Mouse (Mus musculus): Measurements from ENCODE around the gene Coch.
"Not testable (repeated sequence)": the region's sequence is repeated elsewhere in the genome, so short reads cannot be mapped to it uniquely, and the experiment has no call there.

Gene Coch

DNA sequence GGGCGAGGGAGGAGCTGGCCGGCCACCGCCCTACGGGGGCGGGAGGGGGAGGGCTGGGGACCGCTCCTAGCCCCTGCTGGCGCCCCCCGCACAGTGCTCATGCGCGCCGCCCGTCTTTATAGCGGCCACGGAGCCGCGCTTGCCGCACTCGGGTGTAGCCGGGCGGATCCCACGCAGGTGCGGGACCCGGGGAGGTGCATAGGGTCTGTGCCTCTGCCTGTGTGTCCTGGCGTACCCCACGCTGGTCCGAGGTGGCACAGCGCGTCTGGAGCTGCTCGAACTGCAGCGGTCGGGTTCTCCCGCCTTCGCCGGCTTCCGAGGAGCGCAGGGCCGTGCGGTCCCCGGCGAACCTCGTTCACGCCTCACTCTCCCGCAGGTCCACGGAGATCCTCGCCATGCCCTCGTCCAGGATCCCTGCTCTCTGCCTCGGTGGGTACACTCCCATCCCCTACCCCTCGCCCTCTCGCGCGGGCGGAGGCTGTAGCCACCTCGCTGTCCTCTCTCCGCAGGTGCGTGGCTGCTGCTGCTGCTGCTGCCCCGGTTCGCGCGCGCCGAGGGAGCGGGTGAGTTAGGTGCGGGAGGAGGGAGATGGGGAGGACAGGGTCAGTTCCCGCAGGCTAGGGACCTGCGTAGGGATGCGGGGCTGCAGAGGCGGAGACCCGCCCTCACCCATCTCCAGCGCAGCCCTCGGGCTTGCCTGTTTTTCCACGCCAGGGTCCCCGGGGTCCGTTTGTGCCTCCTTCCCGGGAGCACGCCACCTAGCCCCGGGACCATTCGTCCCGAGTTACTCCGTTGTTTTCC is at the start of gene Coch:
Coch (plus strand) TSS at position 113 of the 801 bp plus-strand sequence.
- peak; percentile 7 for DNase-seq

DNA sequence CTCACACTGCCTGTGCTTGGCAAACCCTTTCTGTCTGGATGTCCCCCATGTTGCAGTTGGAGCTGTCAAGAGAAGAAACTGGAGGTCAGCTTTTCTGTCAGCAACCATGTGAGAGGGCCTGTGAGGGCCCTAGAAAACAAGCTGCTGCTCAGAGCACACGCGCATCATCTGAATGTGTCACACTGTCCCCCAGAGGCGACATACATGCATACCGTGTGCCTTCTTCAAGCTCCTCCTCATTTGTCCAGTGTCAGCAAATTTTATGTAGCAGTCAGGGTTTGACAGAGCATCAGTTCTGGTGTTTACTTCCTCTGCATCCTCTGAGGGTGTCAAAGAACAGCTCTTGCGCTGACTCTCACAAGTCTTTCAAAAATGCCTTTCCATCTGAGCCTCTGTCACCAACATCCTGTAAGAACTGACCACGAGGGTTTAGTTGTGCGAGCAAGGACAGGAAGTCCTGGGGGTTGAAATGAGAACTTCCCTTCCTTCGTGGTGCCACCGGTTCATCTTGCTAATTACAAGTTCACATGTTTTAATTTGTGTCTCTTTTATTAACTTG is 49.7 kb upstream of the Coch start:
- no peak for DNase-seq

DNA sequence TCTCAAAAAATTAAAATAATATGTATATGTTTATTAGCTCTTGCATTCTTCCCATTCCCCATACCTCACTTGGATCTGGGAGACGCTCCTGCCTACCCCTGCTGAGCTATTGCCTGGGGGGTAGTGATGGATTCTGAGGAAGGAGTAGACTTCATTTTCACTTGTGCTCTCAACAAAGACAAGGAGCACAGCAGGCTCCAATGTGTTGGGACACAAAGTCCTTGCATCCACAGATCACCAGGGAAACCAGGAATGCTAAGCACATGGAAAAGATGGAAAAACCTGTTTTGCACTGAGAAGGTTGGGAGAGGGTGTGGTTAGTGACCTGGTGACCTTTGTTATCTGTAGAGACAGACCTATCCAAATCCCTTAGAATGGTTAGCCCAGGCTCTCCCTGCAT is 38.1 kb upstream of the Coch start:
- DNase-seq: no peak

DNA sequence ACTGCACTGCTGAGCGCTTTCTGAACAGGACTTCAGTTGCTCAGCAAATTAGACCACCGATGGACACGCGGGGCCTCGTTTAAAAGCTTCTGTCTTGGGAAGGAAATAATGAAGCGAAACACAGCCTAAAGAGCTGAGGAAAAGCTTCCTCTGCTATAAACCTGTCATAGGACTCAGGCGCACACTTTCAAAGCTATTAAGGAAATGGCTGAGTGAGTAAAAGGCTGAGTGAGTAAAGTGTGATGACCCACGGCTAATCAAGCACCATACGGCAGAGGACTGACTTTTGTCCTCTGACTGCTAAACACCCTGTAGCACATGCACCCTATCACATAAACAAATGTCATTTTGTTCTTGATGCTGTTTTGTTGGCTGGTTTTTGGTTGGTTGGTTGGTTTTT is 31.7 kb upstream of the Coch start:
- no peak for DNase-seq

DNA sequence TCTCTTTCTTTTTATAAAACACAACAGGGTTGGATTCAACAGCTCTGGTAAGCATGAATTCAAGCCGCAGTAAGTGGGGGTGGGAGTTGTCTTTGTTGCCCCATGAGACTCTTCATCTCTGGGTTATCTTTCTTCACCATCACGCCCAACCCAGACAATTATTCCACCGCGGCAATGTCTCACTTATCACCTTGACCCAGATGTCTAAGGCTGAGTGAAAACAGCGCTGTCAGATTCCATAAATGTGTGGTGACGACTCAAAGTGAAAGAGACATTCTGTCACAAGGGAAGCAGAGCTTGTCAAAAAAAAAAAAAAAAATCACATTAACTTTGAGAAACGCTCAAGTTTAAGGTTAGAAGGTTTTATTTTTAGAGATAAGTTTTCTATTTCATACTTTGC is 25.9 kb upstream of the Coch start:
- peak; percentile 15 for DNase-seq

DNA sequence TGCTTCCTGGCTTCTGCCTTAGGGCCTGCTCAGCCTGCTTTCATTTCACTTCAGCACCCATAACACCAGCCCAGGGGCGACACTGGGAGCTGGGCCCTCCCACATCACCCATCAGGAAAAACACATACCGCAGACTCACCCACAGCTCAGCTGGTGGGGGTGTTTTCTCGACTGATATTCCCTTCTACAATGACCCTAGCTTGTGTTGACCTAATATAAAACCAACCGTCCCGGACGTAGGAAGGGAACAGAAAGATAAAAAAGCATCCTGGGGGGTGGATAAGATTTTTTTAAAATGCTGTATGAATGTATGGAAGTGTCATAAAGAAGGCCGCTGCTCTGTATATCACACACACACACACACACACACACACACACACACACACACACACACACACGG is 23.7 kb upstream of the Coch start:
- DNase-seq: no peak

DNA sequence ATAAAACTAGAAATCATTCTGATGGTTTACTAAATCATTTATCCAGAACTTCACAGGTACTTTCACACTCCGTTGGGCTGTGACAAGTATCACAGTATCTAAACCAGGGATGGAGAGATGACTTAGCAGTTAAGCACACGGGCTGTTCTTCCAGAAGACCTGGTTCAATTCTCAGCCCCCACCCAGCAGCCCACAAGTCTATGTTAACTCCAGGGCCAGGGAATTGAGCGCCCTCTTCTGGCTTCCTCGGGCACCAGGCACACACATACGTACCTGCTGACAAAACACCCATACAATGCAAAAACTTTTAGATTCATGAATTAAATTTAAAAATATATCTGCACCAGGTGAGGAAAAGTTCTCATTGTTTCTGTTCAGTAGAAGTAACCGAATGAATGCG is 23.2 kb upstream of the Coch start:
- no peak for DNase-seq

DNA sequence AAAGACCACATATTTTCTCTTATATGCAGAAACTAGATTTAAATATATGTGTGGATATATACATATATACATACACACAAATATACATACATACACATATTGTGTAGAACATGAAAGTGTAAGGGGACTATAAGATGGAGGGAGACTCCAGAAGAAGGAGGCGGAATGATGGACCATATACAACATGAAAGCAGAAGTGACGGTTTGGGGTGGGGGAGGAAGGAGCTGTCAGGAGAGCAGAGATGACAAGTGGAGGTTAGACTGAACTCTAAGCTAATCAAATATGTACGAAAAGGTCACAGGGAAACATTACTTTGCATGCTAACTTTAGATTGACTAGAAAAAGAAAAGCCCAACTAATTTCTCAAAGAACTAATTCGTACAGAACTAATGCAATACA is 20.5 kb upstream of the Coch start:
- DNase-seq: no peak

DNA sequence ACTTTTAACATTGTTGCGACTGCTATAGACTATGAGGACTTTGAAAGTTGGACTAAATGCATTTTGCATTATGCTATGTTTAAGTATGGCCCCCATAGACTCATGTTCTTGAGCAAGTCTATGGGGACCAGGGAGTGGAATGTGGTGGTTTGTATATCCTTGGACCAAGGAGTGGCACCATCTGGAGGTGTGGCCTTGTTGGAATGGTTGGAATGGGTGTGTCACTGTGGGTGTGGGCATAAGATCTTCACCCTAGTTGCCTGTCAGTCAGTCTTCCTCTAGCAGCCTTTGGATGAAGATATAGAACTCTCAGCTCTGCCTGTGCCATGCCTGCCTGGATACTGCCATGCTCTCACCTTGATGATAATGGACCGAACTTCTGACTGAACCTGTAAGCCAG is 15.3 kb upstream of the Coch start:
- DNase-seq: not testable (repeated sequence)

DNA sequence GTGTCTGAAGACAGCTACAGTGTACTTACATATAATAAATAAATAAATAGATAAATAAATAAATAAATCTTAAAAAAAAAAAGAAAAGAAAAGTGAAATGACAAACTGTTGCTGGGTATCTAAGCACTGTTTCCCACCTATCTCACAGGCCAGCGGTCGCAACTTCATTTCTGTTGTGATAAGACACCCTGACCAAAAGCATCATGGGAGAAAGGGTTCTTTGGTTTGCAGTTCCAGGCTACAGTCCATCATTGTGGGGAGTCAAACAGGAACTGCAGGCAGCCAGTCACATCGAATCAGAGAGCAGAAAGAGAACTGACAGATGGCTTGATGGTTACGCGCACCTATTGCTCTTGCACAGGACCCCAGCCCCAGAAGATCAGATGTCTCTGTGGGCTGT is 3.9 kb upstream of the Coch start:
- no peak for DNase-seq

DNA sequence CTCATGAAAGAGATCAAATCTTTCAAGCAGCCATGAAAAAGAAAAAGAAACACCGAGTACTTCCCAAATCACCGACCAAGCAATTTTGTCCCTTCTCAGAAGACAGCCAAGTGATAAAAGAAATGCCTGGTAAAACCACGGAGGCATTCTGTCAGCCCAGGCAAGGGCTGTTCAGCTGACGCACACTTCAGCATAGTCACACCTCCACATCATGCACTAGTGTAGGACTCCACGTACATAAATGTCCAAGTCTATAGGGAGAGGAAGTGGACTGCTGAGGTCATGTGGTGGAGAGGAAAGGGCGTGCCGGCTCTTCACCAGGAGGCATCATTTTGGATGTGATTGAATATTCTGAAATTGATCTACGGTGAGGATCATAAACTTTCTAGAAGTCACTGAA is 1.2 kb upstream of the Coch start:
- DNase-seq: no peak

DNA sequence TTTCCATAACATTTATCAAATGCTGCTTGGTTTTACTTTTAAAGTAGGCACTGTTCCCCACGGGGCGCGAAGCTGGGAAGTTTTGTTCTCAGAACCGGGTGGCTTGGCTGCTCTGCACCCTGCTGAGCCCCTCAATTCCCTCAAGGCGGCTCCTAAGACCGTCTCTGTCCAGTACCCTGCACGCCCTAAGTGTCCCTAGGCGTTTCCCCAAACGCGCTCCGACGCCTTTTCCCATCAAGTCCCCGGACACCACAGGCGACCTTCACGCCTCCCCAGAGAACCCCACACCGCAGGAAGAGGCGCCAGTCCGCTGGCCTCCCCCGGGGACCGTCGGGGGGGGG is 283 bp upstream of the Coch start:
- DNase-seq: no peak

DNA sequence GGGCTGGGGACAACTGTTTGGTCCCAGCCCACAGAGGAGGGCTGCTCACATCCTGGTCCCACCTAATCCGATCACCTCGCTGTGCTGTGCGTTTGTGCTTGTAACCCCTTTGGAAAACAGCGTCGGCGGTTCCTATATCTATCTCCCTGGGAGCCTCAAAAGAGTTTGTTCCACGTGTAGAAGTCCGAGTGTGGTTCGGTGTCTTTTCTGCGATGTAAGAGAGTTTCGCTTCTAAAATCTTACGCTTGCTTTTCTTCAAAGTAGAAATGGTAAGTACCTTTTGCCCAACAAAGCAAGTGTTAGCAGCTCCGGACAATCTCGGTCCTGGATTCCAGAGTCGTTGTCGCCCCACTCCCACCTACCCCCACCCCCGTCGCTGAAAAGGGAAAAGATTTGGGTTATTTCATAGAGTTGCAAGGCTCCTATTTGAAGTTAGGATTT is 909 bp downstream of the Coch start:
- DNase-seq: no peak

DNA sequence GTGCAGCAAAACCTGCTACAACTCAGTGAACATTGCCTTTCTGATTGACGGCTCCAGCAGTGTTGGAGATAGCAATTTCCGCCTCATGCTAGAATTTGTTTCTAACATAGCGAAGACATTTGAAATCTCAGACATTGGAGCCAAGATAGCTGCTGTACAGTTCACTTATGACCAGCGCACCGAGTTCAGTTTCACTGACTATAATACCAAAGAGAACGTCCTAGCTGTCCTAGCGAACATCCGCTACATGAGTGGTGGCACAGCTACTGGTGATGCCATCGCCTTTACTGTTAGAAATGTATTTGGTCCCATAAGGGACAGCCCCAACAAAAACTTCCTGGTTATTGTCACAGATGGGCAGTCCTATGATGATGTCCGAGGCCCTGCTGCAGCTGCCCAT is 10.2 kb downstream of the Coch start:
- no peak for DNase-seq

DNA sequence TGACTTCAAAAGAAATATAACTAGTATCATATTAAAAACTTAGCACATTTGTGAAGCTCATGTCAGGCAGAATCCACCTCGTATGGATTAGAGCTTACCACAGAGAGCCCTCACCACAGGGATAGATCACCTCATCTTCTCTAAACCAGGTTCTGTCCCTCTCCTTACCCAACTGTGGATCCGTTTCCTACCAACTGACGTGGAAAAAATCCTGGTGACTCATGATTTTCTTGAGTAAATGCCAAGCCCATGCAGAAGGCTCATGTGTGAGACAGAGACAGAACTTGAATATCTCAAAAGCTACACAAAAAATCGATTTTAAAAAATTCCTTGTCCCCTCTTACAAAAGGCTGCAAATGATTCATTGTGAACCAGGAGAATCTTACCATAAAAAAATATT is 13.0 kb downstream of the Coch start:
- DNase-seq: no peak

DNA sequence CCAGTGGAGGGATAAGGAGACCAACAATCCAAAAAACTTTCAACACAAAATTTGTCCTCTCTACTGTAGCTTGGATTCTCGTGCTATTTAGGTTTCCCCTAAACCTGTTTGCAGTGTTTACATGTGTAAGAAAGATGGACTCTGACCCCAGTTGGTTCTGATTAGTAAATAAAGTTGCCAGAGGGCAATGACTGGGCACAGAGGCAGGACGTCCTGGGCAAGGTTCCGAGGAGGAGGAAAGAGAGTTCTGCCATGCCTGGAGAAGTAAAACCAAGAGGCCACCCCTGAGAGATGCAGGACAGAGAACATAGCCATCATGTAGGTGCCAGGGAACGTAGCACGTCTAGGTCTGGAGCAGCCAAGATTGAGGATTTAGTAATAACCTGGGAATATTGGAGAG is 19.2 kb downstream of the Coch start:
- DNase-seq: no peak

DNA sequence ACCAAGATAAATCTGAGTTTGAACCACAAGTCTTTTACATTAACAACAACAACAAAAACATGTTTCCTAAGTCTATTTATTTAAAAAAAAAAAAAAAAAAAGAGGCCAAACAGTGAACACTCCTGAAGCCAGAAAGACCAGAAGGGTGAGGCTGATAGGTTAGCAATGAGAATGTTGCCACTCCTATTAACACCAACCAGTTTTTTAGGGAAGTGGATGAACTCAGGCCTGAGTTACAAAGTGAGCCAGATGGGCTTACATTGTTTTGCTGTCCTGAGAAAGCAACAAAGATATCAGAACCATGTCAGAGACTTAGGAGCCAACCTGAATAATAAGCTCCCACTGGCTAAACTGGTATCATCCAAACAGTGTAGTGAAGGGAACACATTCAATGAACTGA is 27.4 kb downstream of the Coch start:
- no peak for DNase-seq

DNA sequence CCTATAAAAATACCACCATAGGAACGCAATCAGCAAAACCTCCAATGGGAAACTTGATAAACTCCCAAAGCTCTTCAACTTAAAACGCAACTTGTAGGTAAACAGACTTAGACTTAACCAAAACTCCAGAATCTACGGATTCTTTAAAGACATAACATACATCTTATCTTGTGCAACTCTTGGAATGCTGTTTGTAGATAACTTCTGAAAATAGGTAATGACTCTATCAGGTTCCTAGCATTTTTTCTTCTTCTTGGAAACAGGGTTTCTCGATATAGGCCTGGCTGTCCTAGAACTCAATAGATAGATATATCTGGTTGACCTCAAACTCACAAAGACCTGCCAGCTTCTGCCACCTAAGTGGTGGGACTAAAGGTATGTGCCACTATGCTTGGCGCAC is 28.0 kb downstream of the Coch start:
- DNase-seq: no peak

DNA sequence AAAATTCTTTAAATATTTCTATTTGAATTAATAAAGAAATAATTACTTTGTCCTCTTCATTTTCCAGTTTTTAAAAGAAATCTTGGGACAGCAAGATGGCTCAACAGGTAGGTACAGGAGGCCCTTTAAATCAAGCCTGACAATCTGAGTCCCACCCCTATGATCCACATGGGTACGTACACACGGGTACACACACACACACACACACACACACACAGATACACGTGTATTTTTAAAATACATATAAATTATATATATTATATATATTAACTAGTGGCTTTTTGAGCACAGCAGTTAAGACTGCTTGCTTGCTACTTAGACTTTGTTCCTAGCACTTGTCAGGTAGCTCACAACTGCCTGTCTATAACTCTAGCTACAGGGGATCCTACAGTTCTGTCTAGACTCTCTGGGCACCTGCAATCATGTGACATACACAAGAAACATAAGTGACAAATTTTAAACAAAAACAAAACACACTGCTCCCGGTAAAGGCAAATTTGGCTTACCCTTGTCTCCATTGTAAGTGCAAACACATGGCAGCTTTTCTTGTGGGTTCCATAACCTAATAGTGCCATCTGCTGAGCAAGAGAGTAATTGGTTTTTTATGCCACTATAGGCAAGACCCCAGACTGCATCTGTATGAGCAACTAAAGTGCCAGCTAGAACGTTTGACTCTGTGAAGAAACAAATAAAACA is 29.7 kb downstream of the Coch start:
- DNase-seq: no peak

DNA sequence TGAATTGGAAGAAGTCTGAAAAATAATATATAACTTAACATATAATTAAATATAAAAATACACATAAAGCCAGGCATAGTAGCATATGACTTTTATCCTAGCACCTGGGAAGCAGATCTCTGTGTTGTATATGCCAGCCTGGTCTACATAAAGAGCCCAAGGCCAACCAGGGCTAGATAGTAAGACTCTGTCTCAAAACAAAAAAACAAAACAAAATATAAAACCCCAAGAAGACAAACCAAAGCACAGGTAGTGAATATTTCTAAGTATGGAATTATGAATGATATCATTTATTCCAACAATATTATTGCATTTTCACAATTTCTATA is 30.2 kb downstream of the Coch start:
- DNase-seq: no peak

DNA sequence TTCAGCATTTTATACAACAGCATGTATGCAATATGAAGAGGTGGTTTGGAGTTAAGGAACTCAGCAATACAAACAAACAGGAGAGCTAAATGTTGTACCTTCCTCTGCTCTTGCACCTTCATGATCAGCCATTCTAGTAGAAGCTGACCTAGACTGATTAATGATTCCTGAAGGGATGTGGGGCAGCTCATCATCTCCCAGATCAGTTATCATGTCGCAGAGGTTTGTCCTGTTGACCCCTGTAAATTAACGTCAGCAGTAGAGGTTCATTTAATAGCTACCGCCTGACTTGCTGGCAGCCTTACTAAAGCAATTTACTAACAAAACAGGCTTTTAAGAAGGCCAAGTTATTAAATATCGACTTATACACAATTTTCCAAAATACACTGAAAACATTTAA is 40.3 kb downstream of the Coch start:
- DNase-seq: no peak

DNA sequence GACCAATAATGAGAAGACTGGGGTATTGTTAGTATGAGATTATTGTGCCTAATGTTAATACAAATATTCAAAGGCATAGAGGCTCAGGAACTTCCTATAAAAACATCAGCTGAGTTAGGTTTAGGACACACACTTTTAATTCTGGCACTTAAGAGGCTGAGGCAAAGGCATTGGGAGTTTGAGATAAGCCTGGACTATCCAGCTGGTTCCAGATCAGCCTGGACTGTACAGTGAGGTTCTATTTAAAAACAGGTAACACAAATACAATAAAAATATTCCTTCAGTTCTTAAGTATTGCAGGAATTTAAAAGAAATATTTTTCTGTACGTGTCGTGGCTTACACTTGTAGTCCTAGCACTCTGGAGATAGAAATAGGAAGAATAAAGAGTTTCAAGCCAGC is 43.1 kb downstream of the Coch start:
- DNase-seq: no peak

DNA sequence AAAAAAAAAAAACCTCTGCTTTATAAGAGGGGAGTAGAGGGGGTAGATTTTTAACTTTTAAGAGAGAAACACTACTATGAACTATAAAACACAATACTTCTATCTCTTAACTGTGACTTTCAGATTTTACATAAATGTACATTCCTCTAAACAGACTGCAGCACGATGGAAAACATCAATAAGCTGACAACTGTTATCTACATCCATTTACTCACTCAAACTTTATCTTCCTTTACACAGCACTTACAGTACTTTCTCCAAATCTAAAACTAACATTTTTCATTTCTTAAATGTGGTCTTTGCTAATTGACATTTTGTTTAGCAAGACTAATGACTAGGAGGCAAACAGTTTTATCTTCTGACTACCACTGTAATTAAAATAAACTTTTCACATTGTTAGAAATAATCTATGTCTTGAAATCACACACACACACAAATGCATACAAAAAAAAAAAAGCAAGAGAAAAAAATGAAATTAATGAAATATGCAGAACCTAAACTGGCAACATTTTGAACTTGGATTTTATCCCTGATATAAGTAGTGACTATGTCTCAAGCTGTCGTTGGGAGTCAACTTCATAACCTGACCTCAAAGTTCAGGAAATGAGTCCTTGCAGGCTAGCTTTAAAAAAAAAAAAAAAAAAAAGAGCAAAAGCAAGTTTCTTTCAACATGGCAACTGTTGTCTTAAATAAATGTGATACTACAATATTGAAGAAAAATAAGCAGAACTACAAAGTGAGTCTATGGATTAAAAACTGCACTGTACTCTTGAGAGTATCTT is 43.7 kb downstream of the Coch start:
- no peak for DNase-seq

DNA sequence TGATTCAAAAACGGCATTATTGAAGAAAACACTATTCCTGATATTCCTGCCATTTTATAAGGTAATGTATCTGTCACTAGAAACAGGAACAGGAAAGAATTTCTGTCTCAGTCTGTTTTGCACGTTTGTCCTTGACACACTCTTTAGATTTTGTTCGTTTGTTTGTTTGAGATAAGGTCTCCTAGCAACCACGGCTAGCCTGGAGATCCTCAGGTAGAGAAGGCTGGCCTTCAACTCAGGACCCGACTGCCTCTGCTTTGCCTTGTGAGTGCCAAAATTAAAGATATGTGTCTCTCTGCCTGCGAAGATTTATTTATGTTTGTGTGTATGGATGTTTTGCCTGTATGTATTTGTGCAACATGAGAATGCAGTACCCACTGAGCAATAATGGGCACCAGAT is 48.7 kb downstream of the Coch start:
- DNase-seq: peak; percentile 34
